Comparison of ENCODE assay signal across 17 mouse cellular contexts in the genomic region with DNA sequence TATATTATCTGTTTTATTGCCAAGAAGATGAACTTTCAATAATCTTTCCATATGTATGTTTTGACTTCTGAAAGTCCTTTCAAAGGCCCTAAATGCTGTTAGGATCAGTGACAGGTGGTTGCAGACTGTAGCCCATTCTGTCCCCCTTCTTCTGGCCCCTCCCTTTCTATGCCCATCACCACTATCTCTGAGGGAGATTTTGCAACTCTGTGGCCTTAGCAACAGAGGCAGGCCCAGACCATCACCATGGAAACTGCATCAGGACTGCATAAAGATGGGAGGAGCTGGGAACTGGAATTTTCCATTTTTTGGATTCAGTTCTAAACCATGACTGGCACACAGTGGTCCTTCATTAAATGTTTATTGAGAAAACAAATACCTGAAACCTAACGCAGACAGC.
DNase-seq lines count a peak whose midpoint lies in the region; ATAC-seq and TF ChIP-seq lines count a peak whose summit lies in the region.
"Had no signal": no experiment of that assay in that cellular context is flagged by ENCODE, and none has a peak within 500 bp of the region (broad histone marks: within the 10 kb centered on the region; RNA-seq: fewer than 3 reads in every experiment).

No protein-coding gene starts in this region.

- H3K9ac ChIP-seq in hindbrain, embryonic 11.5 days (ENCODE audit: low read depth, low read length) = no peak overlapping the region
- no peak overlapping the region for H3K9ac ChIP-seq in hindbrain, embryonic 14.5 days
- no peak overlapping the region for H3K9ac ChIP-seq in midbrain, embryonic 15.5 days
- H3K9ac ChIP-seq: embryonic facial prominence, embryonic 12.5 days; heart, embryonic 15.5 days; kidney, embryonic 15.5 days; limb, embryonic 15.5 days; lung, embryonic 14.5 days had no signal

- no peaks in the 10 kb centered on the region for H3K36me3 ChIP-seq in hindbrain, embryonic 11.5 days (ENCODE audit: control insufficient read depth, insufficient read depth, low read length)
- H3K36me3 ChIP-seq in hindbrain, embryonic 10.5 days = no peaks in the 10 kb centered on the region
- no peaks in the 10 kb centered on the region for H3K36me3 ChIP-seq in hindbrain, embryonic 14.5 days (replicated peaks; ENCODE audit: control insufficient read depth, insufficient read depth)
- H3K36me3 ChIP-seq in midbrain, embryonic 15.5 days (replicated peaks) = no peaks in the 10 kb centered on the region
- H3K36me3 ChIP-seq: embryonic facial prominence, embryonic 12.5 days; heart, embryonic 15.5 days; kidney, embryonic 15.5 days; limb, embryonic 15.5 days had no signal

- no peak overlapping the region for H3K4me2 ChIP-seq in hindbrain, embryonic 11.5 days (replicated peaks; ENCODE audit: low read depth, low read length)
- H3K4me2 ChIP-seq in hindbrain, embryonic 14.5 days (replicated peaks) = no peak overlapping the region
- H3K4me2 ChIP-seq in midbrain, embryonic 15.5 days = no peak overlapping the region
- H3K4me2 ChIP-seq: embryonic facial prominence, embryonic 12.5 days; heart, embryonic 15.5 days; kidney, embryonic 15.5 days; limb, embryonic 15.5 days; lung, embryonic 14.5 days had no signal

- peak; percentile 40 for DNase-seq in hindbrain, embryonic 11.5 days (ENCODE audit: low spot score)
- DNase-seq in hindbrain, embryonic 10.5 days (ENCODE audit: low spot score) = no peak
- peak; percentile 82 for DNase-seq in brain, embryonic 14.5 days (ENCODE audit: low read depth)
- DNase-seq in hindbrain, embryonic 14.5 days (ENCODE audit: low spot score) = peak; percentile 47
- no peak for DNase-seq in cerebellum, postnatal 25 days
- DNase-seq in lung, adult 18-20 months = no peak
- DNase-seq in natural killer cell, adult 2 months (ENCODE audit: low spot score in 2 of 2) = no peak
- DNase-seq: adrenal gland, adult 2 months; cerebellum, postnatal 36 days; gastrocnemius, postnatal 36 days; lung, embryonic 14.5 days; right cerebral cortex, adult 18-20 months had no signal

- H3K9me3 ChIP-seq in hindbrain, embryonic 11.5 days (ENCODE audit: control insufficient read depth, low read length) = no peaks in the 10 kb centered on the region
- H3K9me3 ChIP-seq in hindbrain, embryonic 10.5 days = no peaks in the 10 kb centered on the region
- H3K9me3 ChIP-seq in hindbrain, embryonic 14.5 days (ENCODE audit: control insufficient read depth, low read length) = no peaks in the 10 kb centered on the region
- no peaks in the 10 kb centered on the region for H3K9me3 ChIP-seq in midbrain, embryonic 15.5 days
- H3K9me3 ChIP-seq: embryonic facial prominence, embryonic 12.5 days; heart, embryonic 15.5 days; kidney, embryonic 15.5 days; limb, embryonic 15.5 days had no signal

- ATAC-seq in hindbrain, embryonic 11.5 days (ENCODE audit: low FRiP score) = peak; percentile 74
- ATAC-seq in hindbrain, embryonic 14.5 days (ENCODE audit: low FRiP score) = peak; percentile 67; the same call in 1 of the 2 replicates
- peak; percentile 89 for ATAC-seq in midbrain, embryonic 15.5 days (replicated peaks)

- H3K4me3 ChIP-seq in hindbrain, embryonic 11.5 days (ENCODE audit: low read depth, low read length) = no peak overlapping the region
- H3K4me3 ChIP-seq in hindbrain, embryonic 10.5 days = no peak overlapping the region
- H3K4me3 ChIP-seq in hindbrain, embryonic 14.5 days (replicated peaks; ENCODE audit: low read length) = no peak overlapping the region
- H3K4me3 ChIP-seq in midbrain, embryonic 15.5 days = no peak overlapping the region
- H3K4me3 ChIP-seq: embryonic facial prominence, embryonic 12.5 days; heart, embryonic 15.5 days; kidney, embryonic 15.5 days; limb, embryonic 15.5 days had no signal

- 74% methylated on average over 1 of the region's 1 CpGs for WGBS in hindbrain, embryonic 11.5 days
- WGBS in hindbrain, embryonic 10.5 days = 80% methylated on average over 1 of the region's 1 CpGs
- WGBS in hindbrain, embryonic 14.5 days = 60% methylated on average over 1 of the region's 1 CpGs
- 46% methylated on average over 1 of the region's 1 CpGs for WGBS in midbrain, embryonic 15.5 days

- no peak overlapping the region for H3K27ac ChIP-seq in hindbrain, embryonic 11.5 days (ENCODE audit: low read depth, low read length)
- H3K27ac ChIP-seq in hindbrain, embryonic 10.5 days = no peak overlapping the region
- 0 out of 2 replicates have a peak overlapping the region, but pooled peaks have one; percentile 14 for H3K27ac ChIP-seq in hindbrain, embryonic 14.5 days
- H3K27ac ChIP-seq in midbrain, embryonic 15.5 days = peak overlapping the region; percentile 38
- H3K27ac ChIP-seq: embryonic facial prominence, embryonic 12.5 days; heart, embryonic 15.5 days; kidney, embryonic 15.5 days; limb, embryonic 15.5 days had no signal

- no peaks in the 10 kb centered on the region for H3K27me3 ChIP-seq in hindbrain, embryonic 11.5 days (ENCODE audit: control insufficient read depth, insufficient read depth, low read length)
- H3K27me3 ChIP-seq in hindbrain, embryonic 10.5 days (ENCODE audit: insufficient read depth, poor library complexity, severe bottlenecking) = no peaks in the 10 kb centered on the region
- H3K27me3 ChIP-seq in hindbrain, embryonic 14.5 days (ENCODE audit: control insufficient read depth, insufficient read depth, low read length) = no peaks in the 10 kb centered on the region
- no peaks in the 10 kb centered on the region for H3K27me3 ChIP-seq in midbrain, embryonic 15.5 days (replicated peaks)
- H3K27me3 ChIP-seq: embryonic facial prominence, embryonic 12.5 days; heart, embryonic 15.5 days; kidney, embryonic 15.5 days; limb, embryonic 15.5 days had no signal

- H3K4me1 ChIP-seq in hindbrain, embryonic 11.5 days (replicated peaks; ENCODE audit: control insufficient read depth, insufficient read depth, low read length) = 0 out of 2 replicates have a peak, but pooled peaks cover under 1% of the 10 kb centered on the region
- peaks cover 12% of the 10 kb centered on the region for H3K4me1 ChIP-seq in hindbrain, embryonic 10.5 days (replicated peaks)
- H3K4me1 ChIP-seq in hindbrain, embryonic 14.5 days (replicated peaks; ENCODE audit: control insufficient read depth, insufficient read depth, low read length) = peaks cover 12% of the 10 kb centered on the region; the same call in 1 of the 2 replicates
- H3K4me1 ChIP-seq in midbrain, embryonic 15.5 days = peaks cover 30% of the 10 kb centered on the region
- H3K4me1 ChIP-seq: embryonic facial prominence, embryonic 12.5 days; heart, embryonic 15.5 days; kidney, embryonic 15.5 days; limb, embryonic 15.5 days had no signal

- no peak for TF ChIP-seq POLR2A in brain, embryonic 14.5 days (IDR thresholded peaks at IDR 0.05; ENCODE audit: borderline replicate concordance, extremely low read depth, insufficient read depth, insufficient read length, poor library complexity, severe bottlenecking)

- no peak for TF ChIP-seq CTCF in brain, embryonic 14.5 days (IDR thresholded peaks at IDR 0.05; ENCODE audit: borderline replicate concordance, extremely low read depth, insufficient read depth, insufficient read length)

Comparison
In these comparisons a context has a peak if more than half of its experiments do, and no peak if none do; other contexts are left out.
1. DNase-seq: peak in hindbrain, embryonic 11.5 days (single experiment), brain, embryonic 14.5 days (single experiment) and hindbrain, embryonic 14.5 days (single experiment); none in hindbrain, embryonic 10.5 days (single experiment), cerebellum, postnatal 25 days (0 of 2), lung, adult 18-20 months (0 of 2) and natural killer cell, adult 2 months (0 of 2).
2. H3K27ac ChIP-seq: peak in hindbrain, embryonic 14.5 days (single experiment) and midbrain, embryonic 15.5 days (single experiment); none in hindbrain, embryonic 11.5 days (single experiment) and hindbrain, embryonic 10.5 days (single experiment).
3. Peak in every context shown above with its lines, with median percentiles within 50 percentile points of each other: ATAC-seq.